Mouse (Mus musculus): ENCODE measurements around the gene Serpinb3b.
A peak's percentile ranks its signal among the peaks of the same experiment; 100 is the strongest.
"Not testable (repeated sequence)": the region's sequence is repeated elsewhere in the genome, so short reads cannot be mapped to it uniquely, and the experiment has no call there.

The Serpinb3b gene

GRCm38 (mm10) chr1:107278261-107278660, at the start of gene Serpinb3b, which contains the start of gene Serpinb3c:
Gene Serpinb3b (minus strand): TSS chr1:107278361.
Gene Serpinb3c (minus strand): TSS chr1:107278371.
- DNase-seq (ENCODE audit: low read depth, low spot score), result not testable (repeated sequence)

GRCm38 (mm10) chr1:107243170-107243569, 35.0 kb downstream of the Serpinb3b start:
- DNase-seq (ENCODE audit: low read depth, low spot score), result peak; percentile 7

- not testable (repeated sequence) for DNase-seq (ENCODE audit: low read depth, low spot score)
Measured at GRCm38 (mm10) chr1:107217276-107217675, 60.9 kb downstream of the Serpinb3b start.

- peak; percentile 2 for DNase-seq (ENCODE audit: low read depth, low spot score)
Measured at GRCm38 (mm10) chr1:107127453-107127852, 150.7 kb downstream of the Serpinb3b start.

Data from A20 (cell line).